Mouse (Mus musculus) hindbrain, embryonic 16.5 days (tissue): ENCODE measurements around the gene Gm14325. TPM values are rescaled to one million over a fixed set of nuclear protein-coding genes. Genes with fewer than 3 reads are reported as not detected.
"Not testable (repeated sequence)": the region's sequence is repeated elsewhere in the genome, so short reads cannot be mapped to it uniquely, and the experiment has no call there.

Experiments
- ATAC-seq: fragments of 200-750 bp; cut with Nextera tagmentation; 2 replicates; pipeline ENCODE4 v1.8.0; 2017; ENCODE audit warnings: moderate TSS enrichment, moderate library complexity
- H3K27ac ChIP-seq: fragments of 300-500 bp; sonication (generic); 2 replicates; pipeline ENCODE4 v1.5.1; 2014; ENCODE audit warnings: low read depth, mild to moderate bottlenecking, control low read depth, low read length, moderate library complexity
- H3K27me3 ChIP-seq: fragments of 300-500 bp; sonication (generic); replicated peaks from 2 replicates; pipeline ENCODE4 v1.6.1; 2014; ENCODE audit warnings: low read length; ENCODE audit not compliant: control insufficient read depth, insufficient read depth
- H3K36me3 ChIP-seq: fragments of 300-500 bp; sonication (generic); 2 replicates; pipeline ENCODE4 v1.6.1; 2014; ENCODE audit warnings: mild to moderate bottlenecking, low read length, moderate library complexity, mixed read lengths; ENCODE audit not compliant: control insufficient read depth, insufficient read depth
- H3K4me1 ChIP-seq: fragments of 300-500 bp; sonication (generic); 2 replicates; pipeline ENCODE4 v1.6.1; 2014; ENCODE audit warnings: low read depth, low read length; ENCODE audit not compliant: control insufficient read depth, insufficient read depth
- H3K4me2 ChIP-seq: fragments of 300-500 bp; sonication (generic); 2 replicates; pipeline ENCODE4 v1.6.1; 2014; ENCODE audit warnings: mild to moderate bottlenecking, low read length, control low read depth, moderate library complexity
- H3K4me3 ChIP-seq: fragments of 300-500 bp; sonication (generic); 2 replicates; pipeline ENCODE4 v1.5.1; 2014; ENCODE audit warnings: mild to moderate bottlenecking, low read length, control low read depth, moderate library complexity
- H3K9ac ChIP-seq: fragments of 300-500 bp; sonication (generic); 2 replicates; pipeline ENCODE4 v1.6.1; 2014; ENCODE audit warnings: low read depth, mild to moderate bottlenecking, control low read depth, low read length, moderate library complexity
- H3K9me3 ChIP-seq: fragments of 300-500 bp; sonication (generic); 2 replicates; pipeline ENCODE4 v1.6.1; 2014; ENCODE audit warnings: mild to moderate bottlenecking, low read length, moderate library complexity; ENCODE audit not compliant: control insufficient read depth
- whole genome bisulfite sequencing: fragments of 180-500 bp; shearing (Covaris S2); extraction: QIAGEN DNeasy Blood & Tissue Kit; methylation state at CpG from one replicate; pipeline ENCODE4 v1.1.7; 2014; 5-methylcytosine and 5-hydroxymethylcytosine counted together
- polyA plus RNA-seq: library from polyadenylated mRNA; unstranded; fragments of >200 nt; fragmentation: Nextera tagmentation; extraction: Ambion mirVana; gene quantifications from 2 replicates; pipeline ENCODE4 v1.2.1, GENCODE M21; 2015

The Gm14325 gene
- 46.4 and 49.6 TPM in 2 replicates for polyA plus RNA-seq

- H3K27ac ChIP-seq, H3K27me3 ChIP-seq, H3K9me3 ChIP-seq, H3K36me3 ChIP-seq, H3K4me1 ChIP-seq, ATAC-seq: not testable (repeated sequence)
- H3K4me3 ChIP-seq = peak within 1 kb of the TSS; percentile 39
- 3% methylated on average over 15 of the region's 21 CpGs for whole genome bisulfite sequencing
- peak within 1 kb of the TSS; percentile 44 for H3K4me2 ChIP-seq
- H3K9ac ChIP-seq = peak within 1 kb of the TSS; percentile 47; the same call in 1 of the 2 replicates
Observed at GRCm38 (mm10) chr2:177839901-177840663, at the start of gene Gm14325. Gene Gm14325 (minus strand): TSS chr2:177840336.

- 91% methylated on average over 13 of the region's 14 CpGs for WGBS
Observed at GRCm38 (mm10) chr2:177887743-177888142, 47.6 kb upstream of the Gm14325 start.

GRCm38 (mm10) chr2:177862254-177862653 lies 22.1 kb upstream of the Gm14325 start:
- WGBS = 81% methylated on average over 2 of the region's 2 CpGs
- H3K27ac ChIP-seq, H3K4me2 ChIP-seq, H3K9me3 ChIP-seq, H3K4me1 ChIP-seq, H3K4me3 ChIP-seq, H3K9ac ChIP-seq, H3K36me3 ChIP-seq, H3K27me3 ChIP-seq, ATAC-seq: not testable (repeated sequence)

More at GRCm38 (mm10) chr2:177887743-177888142, 47.6 kb upstream of the Gm14325 start:
- not testable (repeated sequence) for H3K36me3 ChIP-seq, H3K9me3 ChIP-seq, H3K4me2 ChIP-seq, H3K27me3 ChIP-seq, H3K27ac ChIP-seq, ATAC-seq, H3K9ac ChIP-seq, H3K4me1 ChIP-seq, H3K4me3 ChIP-seq

- not testable (repeated sequence) for H3K9ac ChIP-seq, H3K36me3 ChIP-seq, H3K4me1 ChIP-seq, H3K4me3 ChIP-seq, H3K27me3 ChIP-seq, H3K27ac ChIP-seq, H3K9me3 ChIP-seq, ATAC-seq, H3K4me2 ChIP-seq
- WGBS = 80% methylated on average over 1 of the region's 1 CpGs
Observed at GRCm38 (mm10) chr2:177843666-177844065, 3.5 kb upstream of the Gm14325 start.

- H3K27ac ChIP-seq, H3K9ac ChIP-seq, H3K4me2 ChIP-seq, H3K27me3 ChIP-seq, H3K9me3 ChIP-seq, ATAC-seq, H3K36me3 ChIP-seq, H3K4me1 ChIP-seq, H3K4me3 ChIP-seq: not testable (repeated sequence)
Observed at GRCm38 (mm10) chr2:177836756-177837155, 3.4 kb downstream of the Gm14325 start.

- not testable (repeated sequence) for H3K4me2 ChIP-seq, ATAC-seq, H3K4me3 ChIP-seq, H3K27ac ChIP-seq, H3K9ac ChIP-seq, H3K36me3 ChIP-seq, H3K9me3 ChIP-seq, H3K27me3 ChIP-seq, H3K4me1 ChIP-seq
- WGBS = 78% methylated on average over 5 of the region's 5 CpGs
Observed at GRCm38 (mm10) chr2:177835733-177836536, 4.2 kb downstream of the Gm14325 start.

- H3K4me1 ChIP-seq, H3K27me3 ChIP-seq, ATAC-seq, H3K4me3 ChIP-seq, H3K36me3 ChIP-seq, H3K27ac ChIP-seq, H3K9me3 ChIP-seq, H3K4me2 ChIP-seq, H3K9ac ChIP-seq: not testable (repeated sequence)
- 45% methylated on average over 1 of the region's 5 CpGs for WGBS
Observed at GRCm38 (mm10) chr2:177821952-177822351, 18.2 kb downstream of the Gm14325 start.

- not testable (repeated sequence) for H3K4me3 ChIP-seq, H3K9ac ChIP-seq, H3K27ac ChIP-seq, H3K27me3 ChIP-seq, H3K9me3 ChIP-seq, ATAC-seq, H3K4me2 ChIP-seq, H3K4me1 ChIP-seq, H3K36me3 ChIP-seq
- no CpG with 5 or more reads among the region's 2 CpGs for WGBS
Observed at GRCm38 (mm10) chr2:177806170-177806569, 34.0 kb downstream of the Gm14325 start.

GRCm38 (mm10) chr2:177787351-177787750 lies 52.8 kb downstream of the Gm14325 start:
- 82% methylated on average over 1 of the region's 1 CpGs for WGBS
- H3K27me3 ChIP-seq, H3K36me3 ChIP-seq, H3K4me3 ChIP-seq, ATAC-seq, H3K4me2 ChIP-seq, H3K9me3 ChIP-seq, H3K27ac ChIP-seq, H3K9ac ChIP-seq, H3K4me1 ChIP-seq: not testable (repeated sequence)
